Mouse (Mus musculus): ENCODE data around the gene Golga4.

The Golga4 gene

GRCm38 (mm10) chr9:118489579-118490019, 16.5 kb upstream of the Golga4 start:
- peak; percentile 37 to 67 for DNase-seq

- DNase-seq = no peak
These were observed 14.9 kb upstream of the Golga4 start for GRCm38 (mm10) chr9:118491195-118491594.

GRCm38 (mm10) chr9:118492932-118493698, 13.0 kb upstream of the Golga4 start:
- DNase-seq = no peak

GRCm38 (mm10) chr9:118494106-118494505, 12.0 kb upstream of the Golga4 start:
- DNase-seq = no peak

- no peak for DNase-seq
These were observed 10.1 kb upstream of the Golga4 start for GRCm38 (mm10) chr9:118495933-118496332.

GRCm38 (mm10) chr9:118496952-118497351, 9.1 kb upstream of the Golga4 start:
- DNase-seq = no peak

- no peak for DNase-seq
These were observed 8.0 kb upstream of the Golga4 start for GRCm38 (mm10) chr9:118498061-118498460.

- DNase-seq = no peak
These were observed 5.1 kb upstream of the Golga4 start for GRCm38 (mm10) chr9:118500963-118501362.

GRCm38 (mm10) chr9:118504656-118505055, 1.4 kb upstream of the Golga4 start:
- DNase-seq = no peak

- peak; percentile 14 to 19 for DNase-seq
These were observed 551 bp downstream of the Golga4 start for GRCm38 (mm10) chr9:118506404-118507231.

- no peak for DNase-seq
These were observed 1.5 kb downstream of the Golga4 start for GRCm38 (mm10) chr9:118507552-118507951.

GRCm38 (mm10) chr9:118508601-118509000, 2.5 kb downstream of the Golga4 start:
- DNase-seq = no peak

- DNase-seq = no peak
These were observed 5.0 kb downstream of the Golga4 start for GRCm38 (mm10) chr9:118510941-118511690.

GRCm38 (mm10) chr9:118512681-118513233, 6.7 kb downstream of the Golga4 start:
- DNase-seq = no peak

- DNase-seq = no peak
These were observed 9.4 kb downstream of the Golga4 start for GRCm38 (mm10) chr9:118515476-118515875.

- no peak for DNase-seq
These were observed 10.1 kb downstream of the Golga4 start for GRCm38 (mm10) chr9:118516162-118516561.

GRCm38 (mm10) chr9:118517619-118518018, 11.6 kb downstream of the Golga4 start:
- DNase-seq = no peak

GRCm38 (mm10) chr9:118519101-118519500, 13.0 kb downstream of the Golga4 start:
- DNase-seq = no peak

GRCm38 (mm10) chr9:118520011-118520410, 13.9 kb downstream of the Golga4 start:
- DNase-seq = no peak

GRCm38 (mm10) chr9:118520858-118521257, 14.8 kb downstream of the Golga4 start:
- no peak for DNase-seq

- DNase-seq = no peak
These were observed 15.6 kb downstream of the Golga4 start for GRCm38 (mm10) chr9:118521659-118522058.

GRCm38 (mm10) chr9:118523738-118524137, 17.7 kb downstream of the Golga4 start:
- no peak for DNase-seq

- DNase-seq = no peak
These were observed 21.0 kb downstream of the Golga4 start for GRCm38 (mm10) chr9:118527056-118527455.
